Mouse (Mus musculus): Measurements from ENCODE around the gene Otud7b. TPM values are rescaled to one million over a fixed set of nuclear protein-coding genes. Genes with fewer than 3 reads are reported as not detected.
"Not testable (repeated sequence)": the region's sequence is repeated elsewhere in the genome, so short reads cannot be mapped to it uniquely, and the experiment has no call there.

Otud7b gene
- polyA plus RNA-seq, 1 experiment from 2014 or later = 6.1 TPM

- Histone ChIP-seq H3K27me3 (ENCODE audit: control insufficient read depth, insufficient read depth, low read length) (no peaks in the 10 kb centered on the region), H3K36me3 (ENCODE audit: control insufficient read depth, insufficient read depth, low read length) (peaks cover 41% of the 10 kb centered on the region), H3K4me1 (ENCODE audit: control insufficient read depth, insufficient read depth, low read length) (peaks cover 21% of the 10 kb centered on the region), H3K4me2 (ENCODE audit: low read length) (peak overlapping the region; percentile 94), H3K27ac (replicated peaks; ENCODE audit: low read depth, low read length) (no peak overlapping the region), H3K9ac (replicated peaks; ENCODE audit: low read length) (peak overlapping the region; percentile 76), H3K9me3 (ENCODE audit: control insufficient read depth, low read length) (no peaks in the 10 kb centered on the region), H3K4me3 (replicated peaks; ENCODE audit: low read depth, low read length) (peak overlapping the region; percentile 92)
- DNase-seq = no peak
- WGBS = 38% methylated on average over 7 of the region's 7 CpGs
- no peak for ATAC-seq (ENCODE audit: low FRiP score, low TSS enrichment)
Measured at GRCm38 (mm10) chr3:96173185-96173584, 68.9 kb downstream of the Otud7b start.

GRCm38 (mm10) chr3:96174042-96174441 is 69.7 kb downstream of the Otud7b start:
- not testable (repeated sequence) for H3K4me2 ChIP-seq (ENCODE audit: low read length); ATAC-seq (ENCODE audit: low FRiP score, low TSS enrichment); H3K9me3 ChIP-seq (ENCODE audit: control insufficient read depth, low read length); H3K9ac ChIP-seq (replicated peaks; ENCODE audit: low read length); DNase-seq; H3K4me3 ChIP-seq (replicated peaks; ENCODE audit: low read depth, low read length); H3K27ac ChIP-seq (replicated peaks; ENCODE audit: low read depth, low read length); H3K27me3 ChIP-seq (ENCODE audit: control insufficient read depth, insufficient read depth, low read length)
- 89% methylated on average over 4 of the region's 4 CpGs for WGBS
- H3K36me3 ChIP-seq (ENCODE audit: control insufficient read depth, insufficient read depth, low read length) = peaks cover 47% of the 10 kb centered on the region
- peaks cover 21% of the 10 kb centered on the region for H3K4me1 ChIP-seq (ENCODE audit: control insufficient read depth, insufficient read depth, low read length)

- H3K9ac ChIP-seq (replicated peaks; ENCODE audit: low read length) = no peak overlapping the region
- H3K27me3 ChIP-seq (ENCODE audit: control insufficient read depth, insufficient read depth, low read length) = no peaks in the 10 kb centered on the region
- H3K27ac ChIP-seq (replicated peaks; ENCODE audit: low read depth, low read length) = no peak overlapping the region
- H3K9me3 ChIP-seq (ENCODE audit: control insufficient read depth, low read length) = no peaks in the 10 kb centered on the region
- no peak overlapping the region for H3K4me3 ChIP-seq (replicated peaks; ENCODE audit: low read depth, low read length)
- peaks cover 23% of the 10 kb centered on the region for H3K4me1 ChIP-seq (ENCODE audit: control insufficient read depth, insufficient read depth, low read length)
- peaks cover 49% of the 10 kb centered on the region for H3K36me3 ChIP-seq (ENCODE audit: control insufficient read depth, insufficient read depth, low read length)
- WGBS = 94% methylated on average over 6 of the region's 6 CpGs
- DNase-seq (no peak), ATAC-seq (ENCODE audit: low FRiP score, low TSS enrichment) (no peak)
- H3K4me2 ChIP-seq (ENCODE audit: low read length) = no peak overlapping the region
Measured at GRCm38 (mm10) chr3:96175251-96175650, 70.9 kb downstream of the Otud7b start.

GRCm38 (mm10) chr3:96178427-96178826 is 74.1 kb downstream of the Otud7b start:
- H3K4me1 ChIP-seq (ENCODE audit: control insufficient read depth, insufficient read depth, low read length) = peaks cover 22% of the 10 kb centered on the region
- no peak overlapping the region for H3K9ac ChIP-seq (replicated peaks; ENCODE audit: low read length)
- WGBS = 94% methylated on average over 4 of the region's 4 CpGs
- H3K4me3 ChIP-seq (replicated peaks; ENCODE audit: low read depth, low read length) = no peak overlapping the region
- H3K27ac ChIP-seq (replicated peaks; ENCODE audit: low read depth, low read length) = no peak overlapping the region
- no peak for DNase-seq
- H3K4me2 ChIP-seq (ENCODE audit: low read length) = no peak overlapping the region
- peaks cover 49% of the 10 kb centered on the region for H3K36me3 ChIP-seq (ENCODE audit: control insufficient read depth, insufficient read depth, low read length)
- H3K9me3 ChIP-seq (ENCODE audit: control insufficient read depth, low read length) = no peaks in the 10 kb centered on the region
- ATAC-seq (ENCODE audit: low FRiP score, low TSS enrichment) = no peak
- H3K27me3 ChIP-seq (ENCODE audit: control insufficient read depth, insufficient read depth, low read length) = no peaks in the 10 kb centered on the region

GRCm38 (mm10) chr3:96178902-96179301 is 74.6 kb downstream of the Otud7b start:
- no peak overlapping the region for H3K4me2 ChIP-seq (ENCODE audit: low read length)
- no peak overlapping the region for H3K27ac ChIP-seq (replicated peaks; ENCODE audit: low read depth, low read length)
- no peak for DNase-seq
- H3K36me3 ChIP-seq (ENCODE audit: control insufficient read depth, insufficient read depth, low read length) = peaks cover 48% of the 10 kb centered on the region
- H3K9me3 ChIP-seq (ENCODE audit: control insufficient read depth, low read length) = no peaks in the 10 kb centered on the region
- H3K9ac ChIP-seq (replicated peaks; ENCODE audit: low read length) = no peak overlapping the region
- no peak overlapping the region for H3K4me3 ChIP-seq (replicated peaks; ENCODE audit: low read depth, low read length)
- peaks cover 25% of the 10 kb centered on the region for H3K4me1 ChIP-seq (ENCODE audit: control insufficient read depth, insufficient read depth, low read length)
- ATAC-seq (ENCODE audit: low FRiP score, low TSS enrichment) = no peak
- no peaks in the 10 kb centered on the region for H3K27me3 ChIP-seq (ENCODE audit: control insufficient read depth, insufficient read depth, low read length)
- 86% methylated on average over 2 of the region's 2 CpGs for WGBS

- Histone ChIP-seq H3K27me3 (ENCODE audit: control insufficient read depth, insufficient read depth, low read length) (no peaks in the 10 kb centered on the region), H3K36me3 (ENCODE audit: control insufficient read depth, insufficient read depth, low read length) (peaks cover 41% of the 10 kb centered on the region), H3K27ac (replicated peaks; ENCODE audit: low read depth, low read length) (no peak overlapping the region), H3K4me2 (ENCODE audit: low read length) (no peak overlapping the region), H3K9ac (replicated peaks; ENCODE audit: low read length) (no peak overlapping the region), H3K9me3 (ENCODE audit: control insufficient read depth, low read length) (no peaks in the 10 kb centered on the region), H3K4me1 (ENCODE audit: control insufficient read depth, insufficient read depth, low read length) (peaks cover 23% of the 10 kb centered on the region), H3K4me3 (replicated peaks; ENCODE audit: low read depth, low read length) (no peak overlapping the region)
- DNase-seq (no peak), ATAC-seq (ENCODE audit: low FRiP score, low TSS enrichment) (no peak)
- WGBS = 61% methylated on average over 4 of the region's 4 CpGs
Measured at GRCm38 (mm10) chr3:96179531-96179930, 75.2 kb downstream of the Otud7b start.

- ATAC-seq (ENCODE audit: low FRiP score, low TSS enrichment) = peak; percentile 73
- H3K27ac ChIP-seq (replicated peaks; ENCODE audit: low read depth, low read length) = peak within 1 kb of the TSS; percentile 82
- H3K9ac ChIP-seq (replicated peaks; ENCODE audit: low read length) = peak within 1 kb of the TSS; percentile 74
- no peaks in the 10 kb centered on the region for H3K9me3 ChIP-seq (ENCODE audit: control insufficient read depth, low read length)
- DNase-seq = peak; percentile 86
- H3K27me3 ChIP-seq (ENCODE audit: control insufficient read depth, insufficient read depth, low read length) = no peaks in the 10 kb centered on the region
- peaks cover 28% of the 10 kb centered on the region for H3K4me1 ChIP-seq (ENCODE audit: control insufficient read depth, insufficient read depth, low read length)
- H3K4me2 ChIP-seq (ENCODE audit: low read length) = peak within 1 kb of the TSS; percentile 62
- H3K36me3 ChIP-seq (ENCODE audit: control insufficient read depth, insufficient read depth, low read length) = peaks cover 36% of the 10 kb centered on the region
- WGBS = under 1% methylated on average over 19 of the region's 23 CpGs
- peak within 1 kb of the TSS; percentile 60 for H3K4me3 ChIP-seq (replicated peaks; ENCODE audit: low read depth, low read length)
Measured at GRCm38 (mm10) chr3:96180727-96181477, 76.6 kb downstream of the Otud7b start, which contains the start of gene Sv2a. Sv2a (plus strand) TSS chr3:96181151.

GRCm38 (mm10) chr3:96181510-96182381 is 77.4 kb downstream of the Otud7b start:
- 29% methylated on average over 12 of the region's 12 CpGs for WGBS

More at GRCm38 (mm10) chr3:96181510-96182381, 77.4 kb downstream of the Otud7b start:
- Histone ChIP-seq H3K27me3 (ENCODE audit: control insufficient read depth, insufficient read depth, low read length) (no peaks in the 10 kb centered on the region), H3K4me2 (ENCODE audit: low read length) (peak overlapping the region; percentile 62), H3K4me3 (replicated peaks; ENCODE audit: low read depth, low read length) (peak overlapping the region; percentile 60), H3K4me1 (ENCODE audit: control insufficient read depth, insufficient read depth, low read length) (peaks cover 28% of the 10 kb centered on the region), H3K36me3 (ENCODE audit: control insufficient read depth, insufficient read depth, low read length) (peaks cover 28% of the 10 kb centered on the region), H3K9ac (replicated peaks; ENCODE audit: low read length) (peak overlapping the region; percentile 74), H3K9me3 (ENCODE audit: control insufficient read depth, low read length) (no peaks in the 10 kb centered on the region), H3K27ac (replicated peaks; ENCODE audit: low read depth, low read length) (peak overlapping the region; percentile 50)
- peak; percentile 56 for DNase-seq
- peak; percentile 57 for ATAC-seq (ENCODE audit: low FRiP score, low TSS enrichment)
